Mouse (Mus musculus) heart, embryonic 12.5 days (tissue): ENCODE measurements around the gene Glis3. TPM values are rescaled to one million over a fixed set of nuclear protein-coding genes. Genes with fewer than 3 reads are reported as not detected.

ENCODE experiments used
- ATAC-seq: fragments of 200-750 bp; cut with Nextera tagmentation; 2 replicates; pipeline ENCODE4 v1.8.0; 2017; ENCODE audit warnings: moderate TSS enrichment, moderate library complexity; ENCODE audit not compliant: insufficient number of reproducible peaks, low FRiP score
- H3K27ac ChIP-seq: fragments of 300-500 bp; sonication (generic); 2 replicates; pipeline ENCODE4 v1.5.1; 2016; ENCODE audit warnings: mild to moderate bottlenecking, moderate library complexity; ENCODE audit not compliant: poor library complexity, severe bottlenecking
- H3K27me3 ChIP-seq: fragments of 300-500 bp; sonication (generic); replicated peaks from 2 replicates; pipeline ENCODE4 v1.6.1; 2016; ENCODE audit warnings: mild to moderate bottlenecking, moderate library complexity
- H3K36me3 ChIP-seq: fragments of 300-500 bp; sonication (generic); 2 replicates; pipeline ENCODE4 v1.6.1; 2016; ENCODE audit warnings: mild to moderate bottlenecking, moderate library complexity
- H3K4me1 ChIP-seq: fragments of 300-500 bp; sonication (generic); replicated peaks from 2 replicates; pipeline ENCODE4 v1.6.1; 2016; ENCODE audit warnings: mild to moderate bottlenecking
- H3K4me2 ChIP-seq: fragments of 300-500 bp; sonication (generic); 2 replicates; pipeline ENCODE4 v1.6.1; 2016; ENCODE audit warnings: mild to moderate bottlenecking, moderate library complexity
- H3K4me3 ChIP-seq: fragments of 300-500 bp; sonication (generic); 2 replicates; pipeline ENCODE4 v1.5.1; 2016; ENCODE audit warnings: mild to moderate bottlenecking
- H3K9ac ChIP-seq: fragments of 300-500 bp; sonication (generic); 2 replicates; pipeline ENCODE4 v1.6.1; 2016; ENCODE audit warnings: mild to moderate bottlenecking, moderate library complexity
- H3K9me3 ChIP-seq: fragments of 300-500 bp; sonication (generic); replicated peaks from 2 replicates; pipeline ENCODE4 v1.6.1; 2016; ENCODE audit warnings: mild to moderate bottlenecking, moderate library complexity
- WGBS: fragments of 180-500 bp; shearing (Covaris S2); methylation state at CpG from one replicate; pipeline ENCODE4 v1.1.7; 2016; 5-methylcytosine and 5-hydroxymethylcytosine counted together
- polyA plus RNA-seq: library from polyadenylated mRNA; unstranded; fragments of >200 nt; fragmentation: Nextera tagmentation; extraction: Ambion mirVana; gene quantifications from 2 replicates; pipeline ENCODE4 v1.2.1, GENCODE M21; 2016

Gene Glis3
- polyA plus RNA-seq, 1 experiment from 2014 or later = 1.7 TPM

GRCm38 (mm10) chr19:28624571-28624970, 55.3 kb downstream of the Glis3 start:
- no peak overlapping the region for H3K27ac ChIP-seq
- no peaks in the 10 kb centered on the region for H3K27me3 ChIP-seq
- H3K36me3 ChIP-seq = no peaks in the 10 kb centered on the region
- H3K9me3 ChIP-seq = no peaks in the 10 kb centered on the region
- no peak for ATAC-seq
- H3K4me2 ChIP-seq = no peak overlapping the region
- no peak overlapping the region for H3K9ac ChIP-seq
- WGBS = 60% methylated on average over 1 of the region's 1 CpGs
- H3K4me3 ChIP-seq = no peak overlapping the region
- H3K4me1 ChIP-seq = no peaks in the 10 kb centered on the region

DNA sequence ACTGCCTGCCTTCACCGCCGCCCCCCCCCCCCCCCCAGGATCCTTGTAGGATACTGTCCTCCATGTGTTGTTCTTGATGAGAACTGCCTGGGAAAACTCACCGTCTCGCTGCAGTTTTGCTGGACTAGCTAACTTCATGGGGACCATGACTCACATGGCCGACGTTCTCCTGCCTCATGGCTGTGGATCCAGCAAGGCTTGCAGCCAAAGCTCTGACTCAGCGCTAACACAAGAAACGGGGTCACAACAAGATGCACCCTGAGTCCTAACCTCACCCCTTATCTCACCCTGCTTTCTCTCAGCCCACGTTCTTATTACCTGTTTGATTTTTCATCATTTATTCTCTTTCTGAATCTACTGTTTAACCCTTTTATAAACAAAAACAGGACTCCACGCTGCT, 56.2 kb downstream of the Glis3 start:
- Histone ChIP-seq H3K27me3 (no peaks in the 10 kb centered on the region), H3K4me2 (no peak overlapping the region), H3K4me3 (no peak overlapping the region), H3K27ac (no peak overlapping the region), H3K9ac (no peak overlapping the region), H3K4me1 (no peaks in the 10 kb centered on the region), H3K36me3 (no peaks in the 10 kb centered on the region), H3K9me3 (no peaks in the 10 kb centered on the region)
- WGBS = 72% methylated on average over 10 of the region's 10 CpGs
- ATAC-seq = no peak

- Histone ChIP-seq H3K9ac (no peak overlapping the region), H3K9me3 (no peaks in the 10 kb centered on the region), H3K4me1 (no peaks in the 10 kb centered on the region), H3K4me3 (no peak overlapping the region), H3K4me2 (no peak overlapping the region), H3K27me3 (no peaks in the 10 kb centered on the region), H3K27ac (no peak overlapping the region), H3K36me3 (no peaks in the 10 kb centered on the region)
- 65% methylated on average over 11 of the region's 11 CpGs for WGBS
- no peak for ATAC-seq
These were observed 58.0 kb downstream of the Glis3 start for GRCm38 (mm10) chr19:28621608-28622505.

DNA sequence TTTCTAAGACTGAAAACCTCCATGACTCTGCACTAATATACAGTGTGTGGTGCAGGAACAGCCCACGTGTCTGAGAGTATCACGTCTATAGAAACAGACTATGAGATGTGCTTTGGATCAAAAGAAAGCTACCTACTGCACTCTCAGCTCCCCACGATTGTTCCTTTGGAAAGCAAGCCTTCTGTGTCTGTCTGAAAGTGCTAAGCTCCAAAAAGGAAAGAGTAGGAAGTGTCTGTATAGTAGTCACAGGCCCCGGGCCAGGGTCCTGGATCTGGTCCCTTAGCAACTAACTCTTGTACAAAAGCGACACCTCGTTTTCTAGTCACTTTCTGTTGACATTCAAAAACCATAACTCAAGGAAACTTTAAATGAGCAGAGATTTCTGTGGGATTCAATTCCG, 62.1 kb downstream of the Glis3 start:
- H3K4me2 ChIP-seq = no peak overlapping the region
- no peaks in the 10 kb centered on the region for H3K9me3 ChIP-seq
- no peak overlapping the region for H3K4me3 ChIP-seq
- WGBS = 82% methylated on average over 7 of the region's 7 CpGs
- H3K27ac ChIP-seq = no peak overlapping the region
- no peaks in the 10 kb centered on the region for H3K4me1 ChIP-seq
- ATAC-seq = no peak
- no peaks in the 10 kb centered on the region for H3K27me3 ChIP-seq
- H3K9ac ChIP-seq = no peak overlapping the region
- no peaks in the 10 kb centered on the region for H3K36me3 ChIP-seq

DNA sequence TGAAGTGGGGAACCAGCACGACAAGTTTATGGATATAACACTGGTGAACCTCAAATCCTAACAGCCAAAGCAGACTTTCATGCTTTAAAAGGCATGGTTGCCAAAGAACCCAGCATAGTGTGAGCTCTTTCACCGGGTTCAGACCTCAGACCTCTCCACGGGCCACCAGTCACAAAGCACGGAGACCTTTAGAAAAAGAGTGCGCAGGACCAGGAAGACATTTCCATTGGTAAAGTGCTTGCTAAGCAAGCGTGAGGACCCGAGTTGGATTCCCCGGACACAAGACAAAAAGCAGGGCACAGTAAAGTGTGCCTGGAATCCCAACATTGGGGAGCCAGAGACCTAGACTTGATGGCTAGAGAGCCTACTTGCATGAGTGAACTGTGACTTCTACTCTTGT, 62.7 kb downstream of the Glis3 start:
- no peak for ATAC-seq
- no peaks in the 10 kb centered on the region for H3K4me1 ChIP-seq
- H3K4me3 ChIP-seq = no peak overlapping the region
- no peak overlapping the region for H3K27ac ChIP-seq
- H3K4me2 ChIP-seq = no peak overlapping the region
- no peaks in the 10 kb centered on the region for H3K36me3 ChIP-seq
- no peak overlapping the region for H3K9ac ChIP-seq
- H3K9me3 ChIP-seq = no peaks in the 10 kb centered on the region
- WGBS = 88% methylated on average over 8 of the region's 8 CpGs
- H3K27me3 ChIP-seq = no peaks in the 10 kb centered on the region

DNA sequence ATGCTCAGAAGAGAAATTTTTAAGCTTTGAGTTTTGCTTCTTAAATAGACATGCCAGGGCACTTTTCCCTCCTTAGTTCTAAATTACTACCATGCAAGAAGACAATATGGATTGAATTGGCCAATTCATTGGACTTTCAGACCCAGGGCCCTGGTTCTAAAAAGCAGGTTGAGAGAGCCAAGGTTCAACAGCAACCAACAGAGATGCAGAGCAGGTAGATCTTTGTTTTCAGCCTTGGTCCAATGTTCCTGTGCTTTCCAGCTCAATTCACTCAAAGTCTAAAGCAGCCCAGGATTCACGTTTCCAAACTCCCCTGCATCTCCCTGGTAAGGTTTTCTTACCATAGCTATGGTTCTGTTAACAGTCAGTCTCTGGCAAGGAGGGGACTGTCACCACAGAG, 63.4 kb downstream of the Glis3 start:
- WGBS = 83% methylated on average over 1 of the region's 1 CpGs
- Histone ChIP-seq H3K27ac (no peak overlapping the region), H3K9ac (no peak overlapping the region), H3K36me3 (no peaks in the 10 kb centered on the region), H3K4me2 (no peak overlapping the region), H3K4me3 (no peak overlapping the region), H3K27me3 (no peaks in the 10 kb centered on the region), H3K9me3 (no peaks in the 10 kb centered on the region), H3K4me1 (no peaks in the 10 kb centered on the region)
- ATAC-seq = no peak

DNA sequence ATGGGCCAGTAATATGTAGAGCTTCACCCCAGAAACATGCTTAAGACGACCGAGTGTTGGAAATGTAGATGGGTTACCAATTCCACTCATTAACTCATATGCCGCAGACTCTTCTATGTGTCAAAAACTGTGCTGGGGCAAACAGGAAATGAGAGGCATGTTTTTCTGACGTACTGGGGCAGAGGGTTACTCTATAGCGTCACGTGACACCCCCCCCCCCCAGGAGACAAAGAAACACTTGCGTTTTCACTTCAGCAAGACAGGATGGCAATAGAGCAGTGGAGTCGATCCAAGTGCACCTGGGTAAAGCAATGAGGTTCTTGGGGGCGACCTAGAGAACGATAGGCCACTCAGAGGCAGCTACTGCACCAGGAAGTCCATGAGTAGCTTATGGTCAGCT, 67.6 kb downstream of the Glis3 start:
- 84% methylated on average over 10 of the region's 10 CpGs for WGBS
- H3K36me3 ChIP-seq = no peaks in the 10 kb centered on the region
- H3K27ac ChIP-seq = no peak overlapping the region
- ATAC-seq = no peak
- H3K9ac ChIP-seq = no peak overlapping the region
- no peaks in the 10 kb centered on the region for H3K27me3 ChIP-seq
- H3K4me2 ChIP-seq = no peak overlapping the region
- H3K4me3 ChIP-seq = no peak overlapping the region
- H3K9me3 ChIP-seq = no peaks in the 10 kb centered on the region
- H3K4me1 ChIP-seq = peaks cover 9% of the 10 kb centered on the region

DNA sequence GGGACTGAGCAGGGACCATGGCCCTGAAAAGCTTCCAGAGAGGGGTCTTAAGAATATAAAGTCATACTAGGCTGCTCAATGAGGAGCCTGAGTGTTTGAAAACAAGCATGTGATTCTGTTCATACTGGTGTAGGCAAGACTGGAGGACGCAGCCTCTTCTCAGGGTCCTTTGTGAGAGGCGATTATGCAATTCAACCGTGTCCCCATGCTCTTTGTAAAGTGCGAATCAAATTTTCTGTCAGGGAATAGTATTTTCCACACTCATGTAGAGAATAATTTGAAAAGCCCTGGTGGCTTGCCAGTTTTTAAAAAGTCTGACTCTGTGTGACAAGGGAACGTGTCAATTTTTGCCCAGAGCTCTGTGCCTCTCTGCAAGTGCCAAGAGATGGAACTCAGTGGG, 71.1 kb downstream of the Glis3 start:
- Histone ChIP-seq H3K4me2 (no peak overlapping the region), H3K4me1 (peaks cover 9% of the 10 kb centered on the region), H3K27ac (peak overlapping the region; percentile 8; the same call in 1 of the 2 replicates), H3K27me3 (no peaks in the 10 kb centered on the region), H3K4me3 (no peak overlapping the region), H3K36me3 (no peaks in the 10 kb centered on the region), H3K9ac (no peak overlapping the region), H3K9me3 (no peaks in the 10 kb centered on the region)
- no peak for ATAC-seq
- WGBS = 82% methylated on average over 5 of the region's 5 CpGs

GRCm38 (mm10) chr19:28608277-28608676, 71.6 kb downstream of the Glis3 start:
- no peak for ATAC-seq
- no peaks in the 10 kb centered on the region for H3K27me3 ChIP-seq
- H3K9me3 ChIP-seq = no peaks in the 10 kb centered on the region
- no peaks in the 10 kb centered on the region for H3K36me3 ChIP-seq
- peak overlapping the region; percentile 8; the same call in 1 of the 2 replicates for H3K27ac ChIP-seq
- H3K4me1 ChIP-seq = peaks cover 9% of the 10 kb centered on the region
- no peak overlapping the region for H3K4me3 ChIP-seq
- no peak overlapping the region for H3K9ac ChIP-seq
- WGBS = 50% methylated on average over 6 of the region's 6 CpGs
- H3K4me2 ChIP-seq = no peak overlapping the region

GRCm38 (mm10) chr19:28600866-28601265, 79.0 kb downstream of the Glis3 start:
- Histone ChIP-seq H3K9me3 (no peaks in the 10 kb centered on the region), H3K4me1 (no peaks in the 10 kb centered on the region), H3K9ac (no peak overlapping the region), H3K4me2 (no peak overlapping the region), H3K27ac (no peak overlapping the region), H3K4me3 (no peak overlapping the region), H3K27me3 (no peaks in the 10 kb centered on the region), H3K36me3 (no peaks in the 10 kb centered on the region)
- WGBS = 73% methylated on average over 4 of the region's 4 CpGs
- ATAC-seq = no peak

DNA sequence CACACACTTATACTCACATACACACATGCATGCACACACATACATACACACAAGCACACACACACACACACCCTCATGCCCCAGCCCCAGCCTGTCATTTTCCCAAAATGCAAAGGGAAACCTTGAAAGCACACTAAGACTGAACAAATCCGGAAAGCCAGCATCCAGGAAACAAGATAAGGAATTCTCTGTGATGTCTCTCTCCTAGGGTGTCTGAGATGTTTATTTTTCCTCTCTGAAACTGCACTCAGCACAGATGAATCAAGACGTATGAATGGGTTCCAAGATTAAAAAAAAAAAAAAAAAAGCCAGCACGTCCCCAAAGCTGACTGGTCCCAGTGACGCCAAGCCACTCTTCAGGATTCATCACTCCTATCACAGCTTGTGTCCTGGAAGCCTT, 85.7 kb downstream of the Glis3 start:
- no peaks in the 10 kb centered on the region for H3K9me3 ChIP-seq
- ATAC-seq = peak; percentile 63
- H3K27me3 ChIP-seq = no peaks in the 10 kb centered on the region
- H3K4me1 ChIP-seq = peaks cover 10% of the 10 kb centered on the region
- 12% methylated on average over 4 of the region's 4 CpGs for WGBS
- H3K4me2 ChIP-seq = peak overlapping the region; percentile 18
- H3K9ac ChIP-seq = no peak overlapping the region
- H3K27ac ChIP-seq = no peak overlapping the region
- H3K4me3 ChIP-seq = no peak overlapping the region
- H3K36me3 ChIP-seq = no peaks in the 10 kb centered on the region

- 62% methylated on average over 13 of the region's 13 CpGs for WGBS
- Histone ChIP-seq H3K9ac (no peak overlapping the region), H3K4me3 (no peak overlapping the region), H3K36me3 (no peaks in the 10 kb centered on the region), H3K4me1 (peaks cover 10% of the 10 kb centered on the region), H3K9me3 (no peaks in the 10 kb centered on the region), H3K27ac (peak overlapping the region; percentile 56), H3K27me3 (no peaks in the 10 kb centered on the region), H3K4me2 (no peak overlapping the region)
- ATAC-seq = 0 out of 2 replicates have a peak, but pooled peaks have one; percentile 45
These were observed 86.9 kb downstream of the Glis3 start for GRCm38 (mm10) chr19:28592981-28593380.
